Mouse (Mus musculus): Measurements from ENCODE around the gene Smtnl2. TPM values are rescaled to one million over a fixed set of nuclear protein-coding genes. Genes with fewer than 3 reads are reported as not detected.
"Not testable (repeated sequence)": the region's sequence is repeated elsewhere in the genome, so short reads cannot be mapped to it uniquely, and the experiment has no call there.

Gene Smtnl2
- polyA plus RNA-seq, 1 experiment from 2014 or later = 26.2 TPM

DNA sequence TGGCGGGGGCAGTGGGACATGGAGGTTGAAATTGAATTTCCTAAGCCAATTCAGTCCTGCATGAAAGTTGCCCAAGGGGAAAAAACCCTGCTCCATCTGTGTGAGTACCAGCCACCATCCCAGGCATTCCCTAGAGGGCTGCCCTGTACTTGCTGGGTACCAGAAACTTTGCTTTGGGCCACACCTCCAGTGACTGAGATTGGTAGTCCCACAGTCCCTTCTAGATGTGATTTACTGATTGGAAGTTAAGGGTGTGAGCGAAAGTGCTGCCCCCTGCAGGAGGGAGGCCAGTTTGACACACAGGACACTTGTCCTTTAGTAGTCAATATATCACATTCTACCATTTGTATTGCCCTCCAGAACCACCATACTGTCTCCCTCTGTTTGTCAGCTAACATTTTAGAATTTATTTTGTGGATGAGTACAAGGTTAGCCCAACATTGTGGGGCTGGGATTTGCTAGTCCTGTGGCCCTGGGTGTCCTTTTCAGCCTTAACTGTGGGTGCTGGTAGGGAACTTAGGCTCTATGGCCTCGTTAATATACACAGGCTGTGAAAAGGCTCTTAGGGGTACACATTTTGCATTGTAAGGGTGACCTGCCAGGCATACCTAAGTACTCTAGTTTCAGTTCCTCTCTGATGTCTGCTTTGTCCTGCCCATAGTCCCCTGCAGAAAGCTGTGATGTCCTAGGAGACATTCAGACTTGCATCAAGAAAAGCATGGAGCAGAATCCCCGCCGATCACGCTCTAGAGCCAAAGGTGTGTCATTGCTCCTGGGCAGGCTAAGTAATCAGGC is 35.0 kb upstream of the Smtnl2 start:
- 92% methylated on average over 6 of the region's 6 CpGs for WGBS
- Histone ChIP-seq H3K27me3 (replicated peaks; ENCODE audit: control insufficient read depth, insufficient read depth, low read length) (no peaks in the 10 kb centered on the region), H3K27ac (ENCODE audit: low read depth) (no peak overlapping the region), H3K9ac (ENCODE audit: low read length) (no peak overlapping the region), H3K9me3 (ENCODE audit: control insufficient read depth, low read length) (no peaks in the 10 kb centered on the region), H3K4me3 (ENCODE audit: low read depth, low read length) (no peak overlapping the region), H3K4me2 (ENCODE audit: low read length) (no peak overlapping the region), H3K36me3 (ENCODE audit: control insufficient read depth, insufficient read depth, low read length) (peaks cover 93% of the 10 kb centered on the region), H3K4me1 (replicated peaks; ENCODE audit: control insufficient read depth, insufficient read depth, low read length) (peaks cover 7% of the 10 kb centered on the region)
- peak; percentile 74 for DNase-seq (ENCODE audit: low spot score)
- ATAC-seq (replicated peaks; ENCODE audit: low FRiP score, low TSS enrichment, low read depth) = no peak

- H3K36me3 ChIP-seq (ENCODE audit: control insufficient read depth, insufficient read depth, low read length) = peaks cover 39% of the 10 kb centered on the region
- H3K4me1 ChIP-seq (replicated peaks; ENCODE audit: control insufficient read depth, insufficient read depth, low read length) = peaks cover 7% of the 10 kb centered on the region
- under 1% methylated on average over 46 of the region's 46 CpGs for WGBS
- no peaks in the 10 kb centered on the region for H3K9me3 ChIP-seq (ENCODE audit: control insufficient read depth, low read length)
- DNase-seq (ENCODE audit: low spot score) (peak; percentile 99), ATAC-seq (replicated peaks; ENCODE audit: low FRiP score, low TSS enrichment, low read depth) (peak; percentile 93)
- peak within 1 kb of the TSS; percentile 90 for H3K27ac ChIP-seq (ENCODE audit: low read depth)
- H3K4me3 ChIP-seq (ENCODE audit: low read depth, low read length) = peak within 1 kb of the TSS; percentile 80
- no peaks in the 10 kb centered on the region for H3K27me3 ChIP-seq (replicated peaks; ENCODE audit: control insufficient read depth, insufficient read depth, low read length)
- peak within 1 kb of the TSS; percentile 75 for H3K9ac ChIP-seq (ENCODE audit: low read length)
- peak within 1 kb of the TSS; percentile 62 for H3K4me2 ChIP-seq (ENCODE audit: low read length)
Observed at GRCm38 (mm10) chr11:72440965-72441664, 29.6 kb upstream of the Smtnl2 start, which contains the start of gene Mybbp1a. Gene Mybbp1a, plus strand, starts transcription at chr11:72441355.

- not testable (repeated sequence) for DNase-seq (ENCODE audit: low spot score); H3K27me3 ChIP-seq (replicated peaks; ENCODE audit: control insufficient read depth, insufficient read depth, low read length); H3K9me3 ChIP-seq (ENCODE audit: control insufficient read depth, low read length); ATAC-seq (replicated peaks; ENCODE audit: low FRiP score, low TSS enrichment, low read depth); H3K4me1 ChIP-seq (replicated peaks; ENCODE audit: control insufficient read depth, insufficient read depth, low read length)
- Histone ChIP-seq H3K27ac (ENCODE audit: low read depth) (peak overlapping the region; percentile 90), H3K9ac (ENCODE audit: low read length) (peak overlapping the region; percentile 75), H3K4me2 (ENCODE audit: low read length) (peak overlapping the region; percentile 62), H3K4me3 (ENCODE audit: low read depth, low read length) (peak overlapping the region; percentile 80), H3K36me3 (ENCODE audit: control insufficient read depth, insufficient read depth, low read length) (peaks cover 34% of the 10 kb centered on the region)
- WGBS = 45% methylated on average over 6 of the region's 6 CpGs
Observed at GRCm38 (mm10) chr11:72440597-72440964, 29.1 kb upstream of the Smtnl2 start.

GRCm38 (mm10) chr11:72438411-72438810 is 26.9 kb upstream of the Smtnl2 start:
- ATAC-seq (replicated peaks; ENCODE audit: low FRiP score, low TSS enrichment, low read depth) = no peak
- Histone ChIP-seq H3K4me3 (ENCODE audit: low read depth, low read length) (no peak overlapping the region), H3K27me3 (replicated peaks; ENCODE audit: control insufficient read depth, insufficient read depth, low read length) (no peaks in the 10 kb centered on the region), H3K9ac (ENCODE audit: low read length) (no peak overlapping the region), H3K36me3 (ENCODE audit: control insufficient read depth, insufficient read depth, low read length) (peaks cover 12% of the 10 kb centered on the region), H3K27ac (ENCODE audit: low read depth) (no peak overlapping the region), H3K4me1 (replicated peaks; ENCODE audit: control insufficient read depth, insufficient read depth, low read length) (peaks cover 13% of the 10 kb centered on the region), H3K4me2 (ENCODE audit: low read length) (no peak overlapping the region), H3K9me3 (ENCODE audit: control insufficient read depth, low read length) (no peaks in the 10 kb centered on the region)
- DNase-seq (ENCODE audit: low spot score) = no peak
- 49% methylated on average over 4 of the region's 4 CpGs for whole genome bisulfite sequencing

- H3K36me3 ChIP-seq (ENCODE audit: control insufficient read depth, insufficient read depth, low read length) = no peaks in the 10 kb centered on the region
- no peak for DNase-seq (ENCODE audit: low spot score)
- H3K27me3 ChIP-seq (replicated peaks; ENCODE audit: control insufficient read depth, insufficient read depth, low read length) = no peaks in the 10 kb centered on the region
- 90% methylated on average over 16 of the region's 16 CpGs for WGBS
- no peak overlapping the region for H3K4me2 ChIP-seq (ENCODE audit: low read length)
- no peak for ATAC-seq (replicated peaks; ENCODE audit: low FRiP score, low TSS enrichment, low read depth)
- H3K9me3 ChIP-seq (ENCODE audit: control insufficient read depth, low read length) = no peaks in the 10 kb centered on the region
- H3K9ac ChIP-seq (ENCODE audit: low read length) = no peak overlapping the region
- H3K4me1 ChIP-seq (replicated peaks; ENCODE audit: control insufficient read depth, insufficient read depth, low read length) = peaks cover 7% of the 10 kb centered on the region; the same call in 1 of the 2 replicates
- H3K27ac ChIP-seq (ENCODE audit: low read depth) = no peak overlapping the region
- no peak overlapping the region for H3K4me3 ChIP-seq (ENCODE audit: low read depth, low read length)
Observed at GRCm38 (mm10) chr11:72436756-72437650, 25.5 kb upstream of the Smtnl2 start.

GRCm38 (mm10) chr11:72436271-72436670 is 24.8 kb upstream of the Smtnl2 start:
- no peak overlapping the region for H3K27ac ChIP-seq (ENCODE audit: low read depth)
- H3K27me3 ChIP-seq (replicated peaks; ENCODE audit: control insufficient read depth, insufficient read depth, low read length) = no peaks in the 10 kb centered on the region
- DNase-seq (ENCODE audit: low spot score) (no peak), ATAC-seq (replicated peaks; ENCODE audit: low FRiP score, low TSS enrichment, low read depth) (no peak)
- H3K9ac ChIP-seq (ENCODE audit: low read length) = no peak overlapping the region
- H3K4me2 ChIP-seq (ENCODE audit: low read length) = no peak overlapping the region
- no peaks in the 10 kb centered on the region for H3K36me3 ChIP-seq (ENCODE audit: control insufficient read depth, insufficient read depth, low read length)
- WGBS = 75% methylated on average over 5 of the region's 5 CpGs
- H3K4me3 ChIP-seq (ENCODE audit: low read depth, low read length) = no peak overlapping the region
- H3K9me3 ChIP-seq (ENCODE audit: control insufficient read depth, low read length) = no peaks in the 10 kb centered on the region
- 0 out of 2 replicates have a peak, but pooled peaks cover 6% of the 10 kb centered on the region for H3K4me1 ChIP-seq (replicated peaks; ENCODE audit: control insufficient read depth, insufficient read depth, low read length)

- Histone ChIP-seq H3K36me3 (ENCODE audit: control insufficient read depth, insufficient read depth, low read length) (no peaks in the 10 kb centered on the region), H3K27me3 (replicated peaks; ENCODE audit: control insufficient read depth, insufficient read depth, low read length) (no peaks in the 10 kb centered on the region), H3K4me1 (replicated peaks; ENCODE audit: control insufficient read depth, insufficient read depth, low read length) (0 out of 2 replicates have a peak, but pooled peaks cover 6% of the 10 kb centered on the region), H3K9me3 (ENCODE audit: control insufficient read depth, low read length) (no peaks in the 10 kb centered on the region), H3K27ac (ENCODE audit: low read depth) (peak overlapping the region; percentile 54; the same call in 1 of the 2 replicates), H3K9ac (ENCODE audit: low read length) (no peak overlapping the region), H3K4me2 (ENCODE audit: low read length) (peak overlapping the region; percentile 33), H3K4me3 (ENCODE audit: low read depth, low read length) (no peak overlapping the region)
- DNase-seq (ENCODE audit: low spot score) = no peak
- ATAC-seq (replicated peaks; ENCODE audit: low FRiP score, low TSS enrichment, low read depth) = peak; percentile 13; the same call in 1 of the 2 replicates
- WGBS = 50% methylated on average over 2 of the region's 2 CpGs
Observed at GRCm38 (mm10) chr11:72435694-72436045, 24.2 kb upstream of the Smtnl2 start.
